Mouse (Mus musculus) C2C12 (cell line): ENCODE results near the gene Vps18. TPM values are rescaled to one million over a fixed set of nuclear protein-coding genes. Genes with fewer than 3 reads are reported as not detected.

Source experiments
- H3K27me3 ChIP-seq: one replicate; pipeline ENCODE4 v1.6.1; 2011; ENCODE audit not compliant: control insufficient read depth, insufficient read depth, insufficient read length
- H3K36me3 ChIP-seq: one replicate; pipeline ENCODE4 v1.6.1; 2011; ENCODE audit not compliant: control insufficient read depth, insufficient read depth
- H3K4me3 ChIP-seq: one replicate; pipeline ENCODE4 v1.5.1; 2011; ENCODE audit warnings: mild to moderate bottlenecking, control low read depth; ENCODE audit not compliant: poor library complexity, insufficient read depth, severe bottlenecking
- H3K79me2 ChIP-seq: one replicate; pipeline ENCODE4 v1.6.1; 2011; ENCODE audit not compliant: control insufficient read depth, insufficient read depth
- H3K79me3 ChIP-seq: one replicate; pipeline ENCODE4 v1.6.1; 2011; ENCODE audit warnings: low read depth, control low read depth
- H3ac ChIP-seq: one replicate; pipeline ENCODE3; 2011; ENCODE audit warnings: low read depth; ENCODE audit not compliant: control insufficient read depth, insufficient read length
- CEBPB ChIP-seq: IDR thresholded peaks from one replicate; pipeline ENCODE4 v1.6.1; 2011; ENCODE audit warnings: low read depth, mild to moderate bottlenecking, control low read depth, moderate library complexity
- CTCF ChIP-seq: IDR thresholded peaks from one replicate; pipeline ENCODE4 v1.5.1; 2011; ENCODE audit not compliant: control insufficient read depth, insufficient read depth, insufficient read length
- FOSL1 ChIP-seq: IDR thresholded peaks from one replicate; pipeline ENCODE4 v1.8.0; 2011; ENCODE audit warnings: mild to moderate bottlenecking, low read length; ENCODE audit not compliant: poor library complexity, insufficient read depth, severe bottlenecking
- MAX ChIP-seq: IDR thresholded peaks from one replicate; pipeline ENCODE4 v1.6.1; 2011; ENCODE audit warnings: mild to moderate bottlenecking, control low read depth
- MYOD1 ChIP-seq: IDR thresholded peaks from one replicate; pipeline ENCODE4 v1.6.1; 2011; ENCODE audit warnings: low read depth; ENCODE audit not compliant: control insufficient read depth, insufficient read length
- MYOG ChIP-seq: IDR thresholded peaks from one replicate; pipeline ENCODE4 v1.6.1; 2011; ENCODE audit not compliant: control insufficient read depth, insufficient read length; ENCODE audit errors: extremely low read depth
- USF1 ChIP-seq: IDR thresholded peaks from one replicate; pipeline ENCODE4 v1.6.1; 2011; ENCODE audit warnings: low read depth, mild to moderate bottlenecking, control low read depth, moderate library complexity
- polyA plus RNA-seq: library from polyadenylated mRNA; unstranded; fragments of >200 nt; fragmentation: generic; extraction: Trizol; gene quantifications from one replicate; pipeline ENCODE4 v1.2.1, GENCODE M21; 2012; ENCODE audit warnings: missing spikeins

Gene Vps18
- polyA plus RNA-seq, 1 experiment = 14.9 TPM

DNA sequence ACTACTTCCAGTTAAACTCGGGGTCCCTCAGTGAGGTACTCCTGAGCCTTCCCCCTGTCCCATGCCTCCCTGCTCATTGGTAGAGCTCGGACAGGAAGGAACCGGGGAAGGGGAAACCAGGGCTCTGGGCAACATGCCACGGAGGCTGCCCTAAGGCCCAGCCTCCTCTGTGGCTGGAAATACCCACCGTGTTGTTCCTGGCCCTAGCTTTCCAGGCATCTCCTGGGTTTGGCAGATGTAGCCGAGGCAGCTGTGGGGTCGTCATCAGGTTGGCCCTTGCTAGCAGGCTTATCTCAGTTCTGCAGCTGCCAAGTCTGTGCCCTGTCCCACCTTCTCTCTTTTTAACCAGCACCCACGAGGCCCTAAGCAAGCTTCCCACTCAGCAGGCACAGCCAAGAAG is 32.0 kb downstream of the Vps18 start:
- Histone ChIP-seq H3K79me3 (no peaks in the 10 kb centered on the region), H3K27me3 (peaks cover 11% of the 10 kb centered on the region), H3K79me2 (no peaks in the 10 kb centered on the region), H3ac (no peak overlapping the region), H3K4me3 (no peak overlapping the region), H3K36me3 (no peaks in the 10 kb centered on the region)
- TF ChIP-seq CTCF = no peak
- no peak for TF ChIP-seq FOSL1
- TF ChIP-seq MAX = no peak
- TF ChIP-seq MYOG = no peak
- no peak for TF ChIP-seq CEBPB
- no peak for TF ChIP-seq USF1
- no peak for TF ChIP-seq MYOD1

- peaks cover 23% of the 10 kb centered on the region for H3K27me3 ChIP-seq
- no peaks in the 10 kb centered on the region for H3K36me3 ChIP-seq
- H3K79me2 ChIP-seq = no peaks in the 10 kb centered on the region
- no peak overlapping the region for H3ac ChIP-seq
- TF ChIP-seq FOSL1 (no peak), MYOD1 (no peak), MAX (no peak), USF1 (no peak)
- no peaks in the 10 kb centered on the region for H3K79me3 ChIP-seq
- H3K4me3 ChIP-seq = no peak overlapping the region
Measured at GRCm38 (mm10) chr2:119321771-119322586, 33.4 kb downstream of the Vps18 start.

GRCm38 (mm10) chr2:119322587-119323300 is 34.2 kb downstream of the Vps18 start:
- no peaks in the 10 kb centered on the region for H3K36me3 ChIP-seq
- H3K27me3 ChIP-seq = peaks cover 29% of the 10 kb centered on the region
- no peaks in the 10 kb centered on the region for H3K79me3 ChIP-seq
- no peak overlapping the region for H3K4me3 ChIP-seq
- no peak overlapping the region for H3ac ChIP-seq
- H3K79me2 ChIP-seq = no peaks in the 10 kb centered on the region
- TF ChIP-seq MAX = no peak
- TF ChIP-seq CTCF = no peak
- TF ChIP-seq MYOD1 = no peak
- TF ChIP-seq CEBPB = no peak
- no peak for TF ChIP-seq FOSL1
- no peak for TF ChIP-seq USF1
- TF ChIP-seq MYOG = no peak

- H3K79me2 ChIP-seq = no peaks in the 10 kb centered on the region
- H3K4me3 ChIP-seq = no peak overlapping the region
- H3K27me3 ChIP-seq = peaks cover 42% of the 10 kb centered on the region
- no peaks in the 10 kb centered on the region for H3K79me3 ChIP-seq
- no peaks in the 10 kb centered on the region for H3K36me3 ChIP-seq
- TF ChIP-seq MYOD1 (no peak), USF1 (no peak)
- no peak overlapping the region for H3ac ChIP-seq
Measured at GRCm38 (mm10) chr2:119323866-119324575, 35.5 kb downstream of the Vps18 start.

DNA sequence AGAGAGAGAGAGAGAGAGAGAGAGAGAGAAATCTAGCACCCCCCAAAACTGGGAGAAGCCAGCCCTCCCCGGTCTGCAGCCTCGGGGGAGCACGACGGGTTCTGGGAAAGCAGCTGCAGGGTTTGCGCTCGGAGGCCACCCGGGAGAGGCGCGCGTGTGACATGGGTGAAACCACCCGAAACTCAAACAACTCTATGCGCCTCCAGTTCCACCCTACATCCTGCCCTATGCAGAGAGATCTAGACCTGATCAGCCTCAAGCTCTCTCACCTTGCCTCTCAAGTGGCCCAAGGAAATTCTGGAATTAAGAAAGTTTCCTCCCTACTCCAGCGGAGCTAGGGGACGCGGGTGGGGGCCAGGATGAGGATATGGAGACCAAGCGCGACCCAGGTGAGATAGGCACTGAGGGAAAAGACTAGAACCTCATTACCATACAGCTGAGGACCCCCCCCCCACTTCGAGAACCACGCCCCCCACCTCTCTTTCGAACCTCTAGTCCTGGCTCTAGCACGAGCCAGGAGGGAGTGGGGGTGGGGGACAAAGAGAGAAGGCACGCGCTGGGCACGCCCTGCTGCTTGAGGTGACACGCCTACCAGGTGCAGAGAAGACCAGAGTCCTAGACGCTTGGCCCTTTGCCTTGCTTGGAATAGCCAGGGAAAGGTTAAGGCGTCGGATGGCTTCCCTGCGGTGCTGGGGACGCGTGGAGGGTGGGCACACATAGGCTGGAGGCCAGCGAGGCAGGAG is 36.2 kb downstream of the Vps18 start:
- no peaks in the 10 kb centered on the region for H3K79me3 ChIP-seq
- H3K4me3 ChIP-seq = no peak overlapping the region
- H3K27me3 ChIP-seq = peaks cover 49% of the 10 kb centered on the region
- no peaks in the 10 kb centered on the region for H3K36me3 ChIP-seq
- no peak overlapping the region for H3ac ChIP-seq
- no peak for TF ChIP-seq USF1
- no peak for TF ChIP-seq CEBPB
- no peak for TF ChIP-seq MYOD1
- no peak for TF ChIP-seq CTCF
- TF ChIP-seq MAX = no peak
- TF ChIP-seq MYOG = no peak
- no peaks in the 10 kb centered on the region for H3K79me2 ChIP-seq
